Mouse (Mus musculus): ENCODE measurements around the gene Calml3. TPM values are rescaled to one million over a fixed set of nuclear protein-coding genes. Genes with fewer than 3 reads are reported as not detected.

Calml3 gene
- polyA plus RNA-seq (2021; fragmentation: Nextera tagmentation) = not detected in 2 replicates
- long read RNA-seq, experiment 1 = 0 reads
- long read RNA-seq, experiment 2 = 0 reads

GRCm38 (mm10) chr13:3804186-3804585, at the start of gene Calml3:
Gene Calml3, minus strand, starts transcription at chr13:3804316.

GRCm38 (mm10) chr13:3837312-3837807, 33.2 kb upstream of the Calml3 start, which contains the start of gene Calm4:
Gene Calm4, plus strand, starts transcription at chr13:3837757.

Other genes with a start within 250 kb of the Calml3 start
- 6.0 and 7.7 TPM in 2 replicates for gene Fam208b, start 193.2 kb downstream of the Calml3 start, polyA plus RNA-seq (2021; fragmentation: Nextera tagmentation)
- gene Asb13, start 170.3 kb downstream of the Calml3 start, polyA plus RNA-seq (2021; fragmentation: Nextera tagmentation) = 22.5 and 32.8 TPM in 2 replicates
- gene Calm4, start 33.4 kb upstream of the Calml3 start, polyA plus RNA-seq (2021; fragmentation: Nextera tagmentation) = not detected in 2 replicates
- not detected in 2 replicates for gene Calm5, start 49.9 kb upstream of the Calml3 start, polyA plus RNA-seq (2021; fragmentation: Nextera tagmentation)
- 10.7 and 12.9 TPM in 2 replicates for gene Net1, start 113.9 kb upstream of the Calml3 start, polyA plus RNA-seq (2021; fragmentation: Nextera tagmentation)
- not detected in 2 replicates for gene Tubal3, start 114.0 kb upstream of the Calml3 start, polyA plus RNA-seq (2021; fragmentation: Nextera tagmentation)
- gene Ucn3, start 141.0 kb upstream of the Calml3 start, polyA plus RNA-seq (2021; fragmentation: Nextera tagmentation) = 0.11 and 0.49 TPM in 2 replicates
- 1.2 and 1.5 TPM in 2 replicates for gene Akr1c14, start 244.7 kb upstream of the Calml3 start, polyA plus RNA-seq (2021; fragmentation: Nextera tagmentation)

Measured in left cerebral cortex, adult 6 months (tissue).